In the genomic region with DNA sequence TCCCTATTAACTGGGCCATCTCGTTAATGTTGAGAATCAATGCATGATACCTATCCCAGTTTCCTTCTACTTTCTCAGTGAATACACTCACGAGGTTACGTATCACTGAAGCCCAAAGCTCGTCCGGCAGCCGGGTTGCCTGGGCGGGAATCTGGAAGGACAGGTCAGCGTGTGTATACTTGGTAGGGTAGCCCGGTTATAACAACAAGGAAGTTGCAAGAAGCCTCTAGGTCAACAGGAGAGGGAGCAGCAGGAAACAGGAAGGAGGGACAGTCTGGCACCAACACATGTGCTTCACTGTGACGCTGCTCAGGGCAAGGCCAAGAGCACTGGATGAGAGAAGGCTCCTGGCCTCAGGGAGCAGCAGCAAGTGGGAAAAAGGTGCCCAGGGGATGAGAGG, we compare ENCODE assay signal across 10 mouse cellular contexts. TPM values are rescaled to one million over a fixed set of nuclear protein-coding genes. Genes with fewer than 3 reads are reported as not detected.
DNase-seq lines count a peak whose midpoint lies in the region; ATAC-seq lines count a peak whose summit lies in the region.
"Had no signal": no experiment of that assay in that cellular context is flagged by ENCODE, and none has a peak within 500 bp of the region (broad histone marks: within the 10 kb centered on the region; RNA-seq: fewer than 3 reads in every experiment).

No protein-coding gene starts in this region.

- no peaks in the 10 kb centered on the region for H3K27me3 ChIP-seq in forebrain, embryonic 10.5 days (ENCODE audit: poor library complexity, severe bottlenecking)
- H3K27me3 ChIP-seq in forebrain, embryonic 15.5 days, result no peaks in the 10 kb centered on the region
- H3K27me3 ChIP-seq: embryonic facial prominence, embryonic 13.5 days had no signal

- H3K36me3 ChIP-seq in forebrain, embryonic 10.5 days (replicated peaks), result no peaks in the 10 kb centered on the region
- H3K36me3 ChIP-seq in forebrain, embryonic 15.5 days, result no peaks in the 10 kb centered on the region
- H3K36me3 ChIP-seq: embryonic facial prominence, embryonic 13.5 days had no signal

- no peak overlapping the region for H3K4me3 ChIP-seq in forebrain, embryonic 10.5 days
- H3K4me3 ChIP-seq in forebrain, embryonic 15.5 days, result no peak overlapping the region
- H3K4me3 ChIP-seq in brown adipose tissue, adult 24 weeks (ENCODE audit: insufficient read depth, low read depth, low read length), result peak overlapping the region; percentile 24; the same call in 1 of the 2 replicates
- H3K4me3 ChIP-seq: embryonic facial prominence, embryonic 13.5 days had no signal

- DNase-seq in forebrain, embryonic 10.5 days (ENCODE audit: extremely low spot score, low spot score), result no peak
- DNase-seq in kidney, adult 9 months, result peak; percentile 22
- peak; percentile 30 for DNase-seq in lung, postnatal 14 days
- DNase-seq in layer of hippocampus, postnatal 10 days (ENCODE audit: low spot score in 2 of 2), result no peak
- DNase-seq in right cerebral cortex, postnatal 36 days (ENCODE audit: low spot score in 2 of 2), result no peak

- peak overlapping the region; percentile 0; the same call in 1 of the 2 replicates for H3K27ac ChIP-seq in forebrain, embryonic 10.5 days
- H3K27ac ChIP-seq in forebrain, embryonic 15.5 days (replicated peaks), result no peak overlapping the region
- H3K27ac ChIP-seq in brown adipose tissue, adult 24 weeks (replicated peaks; ENCODE audit: low read depth, low read length), result peak overlapping the region; percentile 39; the same call in 1 of the 2 replicates
- H3K27ac ChIP-seq: embryonic facial prominence, embryonic 13.5 days; macrophage had no signal

- no peak for ATAC-seq in forebrain, embryonic 15.5 days (replicated peaks)
- no peak for ATAC-seq in frontal cortex, adult (ENCODE audit: low TSS enrichment)

- WGBS in forebrain, embryonic 10.5 days, result 78% methylated on average over 10 of the region's 10 CpGs
- WGBS in forebrain, embryonic 15.5 days, result 69% methylated on average over 10 of the region's 10 CpGs

- H3K9me3 ChIP-seq in forebrain, embryonic 10.5 days, result no peaks in the 10 kb centered on the region
- H3K9me3 ChIP-seq in forebrain, embryonic 15.5 days, result no peaks in the 10 kb centered on the region
- H3K9me3 ChIP-seq: embryonic facial prominence, embryonic 13.5 days had no signal

- H3K4me2 ChIP-seq in forebrain, embryonic 15.5 days (replicated peaks), result no peak overlapping the region
- H3K4me2 ChIP-seq: embryonic facial prominence, embryonic 13.5 days had no signal

- H3K9ac ChIP-seq in forebrain, embryonic 15.5 days (replicated peaks), result no peak overlapping the region
- H3K9ac ChIP-seq: embryonic facial prominence, embryonic 13.5 days had no signal

- peaks cover 12% of the 10 kb centered on the region for H3K4me1 ChIP-seq in forebrain, embryonic 10.5 days
- H3K4me1 ChIP-seq in forebrain, embryonic 15.5 days, result no peaks in the 10 kb centered on the region
- peaks cover 3% of the 10 kb centered on the region; the same call in 1 of the 2 replicates for H3K4me1 ChIP-seq in brown adipose tissue, adult 24 weeks (ENCODE audit: control insufficient read depth, insufficient read depth, insufficient read length, low read length)

RNA-seq across cellular contexts. Expression of gene Ica1, which starts 7.9 kb away (rescaled TPM):
- polyA plus RNA-seq in forebrain, embryonic 10.5 days (2016; fragmentation: Nextera tagmentation; extraction: Ambion mirVana), result 15.2 and 16.1 TPM in 2 replicates
- polyA plus RNA-seq in forebrain, embryonic 15.5 days (2015; fragmentation: Nextera tagmentation; extraction: Ambion mirVana), result 41.6 and 43.9 TPM in 2 replicates
- 5.5 and 7.5 TPM in 2 replicates for polyA plus RNA-seq in brown adipose tissue, adult 24 weeks (2012; ENCODE audit: insufficient read depth, insufficient read length, missing spikeins)
- 10 to 100 TPM; 56.8 to 61.4 TPM for total RNA-seq in layer of hippocampus, postnatal 10 days (2021)

Comparison
In these comparisons a context has a peak if more than half of its experiments do, and no peak if none do; other contexts are left out.
1. DNase-seq: peak in kidney, adult 9 months (single experiment) and lung, postnatal 14 days (single experiment); none in forebrain, embryonic 10.5 days (single experiment), layer of hippocampus, postnatal 10 days (0 of 2) and right cerebral cortex, postnatal 36 days (0 of 2).